Mouse (Mus musculus): ENCODE measurements around the gene Fpr1. TPM values are rescaled to one million over a fixed set of nuclear protein-coding genes. Genes with fewer than 3 reads are reported as not detected.

The Fpr1 gene
- total and polyA plus RNA-seq, 2 experiments from 2014 or later: 0.53 TPM; not detected in 1

- Histone ChIP-seq H3K4me2 (ENCODE audit: low read depth, low read length) (no peak overlapping the region), H3K36me3 (replicated peaks; ENCODE audit: control insufficient read depth, insufficient read depth, low read length) (no peaks in the 10 kb centered on the region), H3K27me3 (ENCODE audit: control insufficient read depth, insufficient read depth, low read length) (no peaks in the 10 kb centered on the region), H3K27ac (ENCODE audit: low read depth) (no peak overlapping the region), H3K4me1 (ENCODE audit: control insufficient read depth, insufficient read depth) (no peaks in the 10 kb centered on the region), H3K4me3 (ENCODE audit: low read depth, low read length) (no peak overlapping the region), H3K9ac (replicated peaks; ENCODE audit: low read depth, low read length) (no peak overlapping the region), H3K9me3 (replicated peaks; ENCODE audit: control insufficient read depth, low read length) (no peaks in the 10 kb centered on the region)
- ATAC-seq (ENCODE audit: insufficient read depth, low read depth): no peak
- DNase-seq (ENCODE audit: low spot score): no peak
- 80% methylated on average over 1 of the region's 1 CpGs for WGBS
- TF ChIP-seq CTCF (IDR thresholded peaks at IDR 0.05; ENCODE audit: low read depth) (no peak), EP300 (IDR thresholded peaks at IDR 0.05; ENCODE audit: low read depth) (no peak)
Measured at GRCm38 (mm10) chr17:17900768-17901167, 17.0 kb upstream of the Fpr1 start.

- no peak overlapping the region for H3K9ac ChIP-seq (replicated peaks; ENCODE audit: low read depth, low read length)
- ATAC-seq (ENCODE audit: insufficient read depth, low read depth): no peak
- H3K4me3 ChIP-seq (ENCODE audit: low read depth, low read length): no peak overlapping the region
- H3K27ac ChIP-seq (ENCODE audit: low read depth): no peak overlapping the region
- no peaks in the 10 kb centered on the region for H3K27me3 ChIP-seq (ENCODE audit: control insufficient read depth, insufficient read depth, low read length)
- H3K4me2 ChIP-seq (ENCODE audit: low read depth, low read length): no peak overlapping the region
- peak; percentile 37 for TF ChIP-seq CTCF (IDR thresholded peaks at IDR 0.05; ENCODE audit: low read depth)
- TF ChIP-seq EP300 (IDR thresholded peaks at IDR 0.05; ENCODE audit: low read depth): no peak
- DNase-seq (ENCODE audit: low spot score): no peak
- WGBS: 68% methylated on average over 2 of the region's 2 CpGs
- H3K4me1 ChIP-seq (ENCODE audit: control insufficient read depth, insufficient read depth): no peaks in the 10 kb centered on the region
- H3K36me3 ChIP-seq (replicated peaks; ENCODE audit: control insufficient read depth, insufficient read depth, low read length): no peaks in the 10 kb centered on the region
- H3K9me3 ChIP-seq (replicated peaks; ENCODE audit: control insufficient read depth, low read length): no peaks in the 10 kb centered on the region
Measured at GRCm38 (mm10) chr17:17899268-17899667, 15.5 kb upstream of the Fpr1 start.

- ATAC-seq (ENCODE audit: insufficient read depth, low read depth) (no peak), DNase-seq (ENCODE audit: low spot score) (peak; percentile 65)
- H3K4me3 ChIP-seq (ENCODE audit: low read depth, low read length): no peak overlapping the region
- H3K4me2 ChIP-seq (ENCODE audit: low read depth, low read length): no peak overlapping the region
- H3K9me3 ChIP-seq (replicated peaks; ENCODE audit: control insufficient read depth, low read length): no peaks in the 10 kb centered on the region
- H3K4me1 ChIP-seq (ENCODE audit: control insufficient read depth, insufficient read depth): no peaks in the 10 kb centered on the region
- no peaks in the 10 kb centered on the region for H3K27me3 ChIP-seq (ENCODE audit: control insufficient read depth, insufficient read depth, low read length)
- no peaks in the 10 kb centered on the region for H3K36me3 ChIP-seq (replicated peaks; ENCODE audit: control insufficient read depth, insufficient read depth, low read length)
- H3K9ac ChIP-seq (replicated peaks; ENCODE audit: low read depth, low read length): no peak overlapping the region
- WGBS: 0% methylated on average over 4 of the region's 4 CpGs
- no peak overlapping the region for H3K27ac ChIP-seq (ENCODE audit: low read depth)
- no peak for TF ChIP-seq EP300 (IDR thresholded peaks at IDR 0.05; ENCODE audit: low read depth)
- TF ChIP-seq CTCF (IDR thresholded peaks at IDR 0.05; ENCODE audit: low read depth): peak; percentile 69
Measured at GRCm38 (mm10) chr17:17896039-17896438, 12.3 kb upstream of the Fpr1 start.

GRCm38 (mm10) chr17:17889732-17890425 is 6.1 kb upstream of the Fpr1 start:
- Histone ChIP-seq H3K9ac (replicated peaks; ENCODE audit: low read depth, low read length) (no peak overlapping the region), H3K36me3 (replicated peaks; ENCODE audit: control insufficient read depth, insufficient read depth, low read length) (no peaks in the 10 kb centered on the region), H3K9me3 (replicated peaks; ENCODE audit: control insufficient read depth, low read length) (no peaks in the 10 kb centered on the region), H3K27me3 (ENCODE audit: control insufficient read depth, insufficient read depth, low read length) (no peaks in the 10 kb centered on the region), H3K4me3 (ENCODE audit: low read depth, low read length) (no peak overlapping the region), H3K27ac (ENCODE audit: low read depth) (no peak overlapping the region), H3K4me2 (ENCODE audit: low read depth, low read length) (no peak overlapping the region), H3K4me1 (ENCODE audit: control insufficient read depth, insufficient read depth) (no peaks in the 10 kb centered on the region)
- ATAC-seq (ENCODE audit: insufficient read depth, low read depth) (no peak), DNase-seq (ENCODE audit: low spot score) (no peak)
- 71% methylated on average over 2 of the region's 2 CpGs for WGBS
- TF ChIP-seq EP300 (IDR thresholded peaks at IDR 0.05; ENCODE audit: low read depth) (no peak), CTCF (IDR thresholded peaks at IDR 0.05; ENCODE audit: low read depth) (no peak)

GRCm38 (mm10) chr17:17887774-17888248 is 4.1 kb upstream of the Fpr1 start, which contains the start of the genes Fpr2 and Fpr3:
TSS of gene Fpr2 (plus strand) at chr17:17887824.
TSS of gene Fpr3 (plus strand) at chr17:17887852.
- Histone ChIP-seq H3K27me3 (ENCODE audit: control insufficient read depth, insufficient read depth, low read length) (no peaks in the 10 kb centered on the region), H3K4me2 (ENCODE audit: low read depth, low read length) (no peak within 1 kb of the TSS), H3K4me1 (ENCODE audit: control insufficient read depth, insufficient read depth) (no peaks in the 10 kb centered on the region), H3K4me3 (ENCODE audit: low read depth, low read length) (no peak within 1 kb of the TSS), H3K9me3 (replicated peaks; ENCODE audit: control insufficient read depth, low read length) (no peaks in the 10 kb centered on the region), H3K36me3 (replicated peaks; ENCODE audit: control insufficient read depth, insufficient read depth, low read length) (no peaks in the 10 kb centered on the region), H3K9ac (replicated peaks; ENCODE audit: low read depth, low read length) (no peak within 1 kb of the TSS), H3K27ac (ENCODE audit: low read depth) (no peak within 1 kb of the TSS)
- no peak for TF ChIP-seq CTCF (IDR thresholded peaks at IDR 0.05; ENCODE audit: low read depth)
- TF ChIP-seq EP300 (IDR thresholded peaks at IDR 0.05; ENCODE audit: low read depth): no peak
- WGBS: 35% methylated on average over 1 of the region's 1 CpGs
- DNase-seq (ENCODE audit: low spot score) (no peak), ATAC-seq (ENCODE audit: insufficient read depth, low read depth) (no peak)

GRCm38 (mm10) chr17:17882672-17883071 is 1.1 kb downstream of the Fpr1 start:
- no peak for TF ChIP-seq EP300 (IDR thresholded peaks at IDR 0.05; ENCODE audit: low read depth)
- TF ChIP-seq CTCF (IDR thresholded peaks at IDR 0.05; ENCODE audit: low read depth): no peak
- Histone ChIP-seq H3K27me3 (ENCODE audit: control insufficient read depth, insufficient read depth, low read length) (no peaks in the 10 kb centered on the region), H3K4me3 (ENCODE audit: low read depth, low read length) (no peak overlapping the region), H3K4me2 (ENCODE audit: low read depth, low read length) (no peak overlapping the region), H3K9ac (replicated peaks; ENCODE audit: low read depth, low read length) (no peak overlapping the region), H3K4me1 (ENCODE audit: control insufficient read depth, insufficient read depth) (no peaks in the 10 kb centered on the region), H3K27ac (ENCODE audit: low read depth) (no peak overlapping the region), H3K9me3 (replicated peaks; ENCODE audit: control insufficient read depth, low read length) (no peaks in the 10 kb centered on the region), H3K36me3 (replicated peaks; ENCODE audit: control insufficient read depth, insufficient read depth, low read length) (no peaks in the 10 kb centered on the region)
- 70% methylated on average over 3 of the region's 3 CpGs for WGBS
- ATAC-seq (ENCODE audit: insufficient read depth, low read depth) (no peak), DNase-seq (ENCODE audit: low spot score) (no peak)

All from heart, postnatal 0 days (tissue).